Mouse (Mus musculus): ENCODE results near the gene Ndel1.

GRCm38 (mm10) chr11:68901351-68902046 is 29.8 kb upstream of the Ndel1 start, which contains the start of gene Rpl26:
- peak; percentile 89 for TF ChIP-seq EP300 (IDR thresholded peaks at IDR 0.05; ENCODE audit: insufficient read depth, low read depth, low read length)
- TF ChIP-seq CTCF (IDR thresholded peaks at IDR 0.05): no peak
- peak; percentile 96 for TF ChIP-seq POLR2A (IDR thresholded peaks at IDR 0.05; ENCODE audit: insufficient read depth, low read depth, low read length)

All from heart, adult 2 months (tissue).